Mouse (Mus musculus): ENCODE data around the gene Dennd2a. TPM values are rescaled to one million over a fixed set of nuclear protein-coding genes. Genes with fewer than 3 reads are reported as not detected.

Dennd2a gene
- not detected in 2 replicates for polyA plus RNA-seq (2012; ENCODE audit: insufficient read depth, insufficient read length, low replicate concordance, missing spikeins)

DNA sequence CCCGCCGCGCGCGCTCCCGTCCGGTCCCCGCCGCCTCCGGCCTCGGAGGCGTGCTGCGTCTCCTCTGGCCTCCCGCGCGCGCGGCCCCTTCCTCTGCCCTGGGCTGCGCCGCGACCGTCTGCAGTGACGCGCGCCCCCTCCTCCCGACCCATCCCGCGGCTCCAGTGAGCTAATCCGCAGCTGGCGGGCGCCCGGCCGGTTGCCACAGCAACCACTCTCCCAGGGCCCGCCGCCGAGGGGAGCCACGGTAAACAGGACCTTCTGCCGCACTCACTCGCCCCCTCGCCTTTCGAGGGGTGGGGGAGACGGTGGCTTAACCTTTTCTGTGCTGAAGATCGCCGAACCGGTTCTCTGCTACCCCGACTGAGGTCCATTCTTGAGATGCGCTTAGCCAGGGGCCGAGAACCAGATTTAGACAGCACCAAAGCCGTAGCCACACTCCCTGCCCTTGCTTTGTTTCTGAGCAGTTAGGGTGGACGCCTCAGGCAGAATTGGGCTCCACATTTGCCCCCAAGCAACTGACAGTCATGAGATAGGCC, at the start of gene Dennd2a:
Gene Dennd2a, minus strand, starts transcription at position 145 of the 539 bp plus-strand sequence.
- WGBS: under 1% methylated on average over 49 of the region's 50 CpGs
- Histone ChIP-seq H3K4me3 (ENCODE audit: insufficient read depth, low read depth, low read length) (peak within 1 kb of the TSS; percentile 85), H3K4me1 (ENCODE audit: control insufficient read depth, insufficient read depth, low read length) (peaks cover 24% of the 10 kb centered on the region), H3K27ac (ENCODE audit: insufficient read depth, low read depth, low read length) (peak within 1 kb of the TSS; percentile 78)
- TF ChIP-seq POLR2A (IDR thresholded peaks at IDR 0.05; ENCODE audit: insufficient read depth, low read depth, low read length) (peak; percentile 52; the same call in 1 of the 2 replicates), CTCF (IDR thresholded peaks at IDR 0.05; ENCODE audit: insufficient read depth, low read depth, low read length) (no peak)

GRCm38 (mm10) chr6:39607365-39607764, 49.7 kb upstream of the Dennd2a start:
- TF ChIP-seq POLR2A (IDR thresholded peaks at IDR 0.05; ENCODE audit: insufficient read depth, low read depth, low read length): no peak
- Histone ChIP-seq H3K4me3 (ENCODE audit: insufficient read depth, low read depth, low read length) (no peak overlapping the region), H3K4me1 (ENCODE audit: control insufficient read depth, insufficient read depth, low read length) (peaks cover 2% of the 10 kb centered on the region; the same call in 1 of the 2 replicates), H3K27ac (ENCODE audit: insufficient read depth, low read depth, low read length) (no peak overlapping the region)
- 78% methylated on average over 5 of the region's 5 CpGs for WGBS

GRCm38 (mm10) chr6:39606862-39607261, 49.2 kb upstream of the Dennd2a start:
- Histone ChIP-seq H3K27ac (ENCODE audit: insufficient read depth, low read depth, low read length) (no peak overlapping the region), H3K4me1 (ENCODE audit: control insufficient read depth, insufficient read depth, low read length) (peaks cover 2% of the 10 kb centered on the region; the same call in 1 of the 2 replicates), H3K4me3 (ENCODE audit: insufficient read depth, low read depth, low read length) (no peak overlapping the region)
- TF ChIP-seq POLR2A (IDR thresholded peaks at IDR 0.05; ENCODE audit: insufficient read depth, low read depth, low read length): no peak
- no peak for TF ChIP-seq CTCF (IDR thresholded peaks at IDR 0.05; ENCODE audit: insufficient read depth, low read depth, low read length)
- WGBS: 72% methylated on average over 3 of the region's 3 CpGs

- Histone ChIP-seq H3K4me3 (ENCODE audit: insufficient read depth, low read depth, low read length) (no peak overlapping the region), H3K27ac (ENCODE audit: insufficient read depth, low read depth, low read length) (no peak overlapping the region), H3K4me1 (ENCODE audit: control insufficient read depth, insufficient read depth, low read length) (peaks cover 2% of the 10 kb centered on the region; the same call in 1 of the 2 replicates)
- WGBS: 87% methylated on average over 6 of the region's 6 CpGs
- no peak for TF ChIP-seq CTCF (IDR thresholded peaks at IDR 0.05; ENCODE audit: insufficient read depth, low read depth, low read length)
- no peak for TF ChIP-seq POLR2A (IDR thresholded peaks at IDR 0.05; ENCODE audit: insufficient read depth, low read depth, low read length)
Measured at GRCm38 (mm10) chr6:39606056-39606455, 48.4 kb upstream of the Dennd2a start.

DNA sequence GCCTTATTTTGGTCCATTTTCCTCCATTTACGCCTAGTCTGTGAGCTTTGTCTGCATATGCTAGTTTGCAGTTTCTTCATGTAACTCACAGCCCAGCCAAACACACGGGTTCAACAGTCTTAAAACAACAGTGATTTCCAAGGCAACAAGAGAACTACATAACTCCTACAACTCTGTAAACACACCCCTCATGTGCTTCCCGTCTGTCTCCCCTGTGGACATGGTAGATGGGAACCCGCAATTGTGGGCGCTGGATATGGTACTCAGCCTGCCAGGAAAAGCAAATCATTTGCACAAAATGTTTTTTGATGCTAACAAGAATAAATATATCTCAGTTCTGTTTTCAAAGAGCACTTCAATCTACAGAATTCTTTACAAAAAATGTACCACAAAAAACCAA, 46.9 kb upstream of the Dennd2a start:
- WGBS: 70% methylated on average over 5 of the region's 5 CpGs
- peaks cover 2% of the 10 kb centered on the region; the same call in 1 of the 2 replicates for H3K4me1 ChIP-seq (ENCODE audit: control insufficient read depth, insufficient read depth, low read length)
- H3K4me3 ChIP-seq (ENCODE audit: insufficient read depth, low read depth, low read length): no peak overlapping the region
- TF ChIP-seq POLR2A (IDR thresholded peaks at IDR 0.05; ENCODE audit: insufficient read depth, low read depth, low read length) (no peak), CTCF (IDR thresholded peaks at IDR 0.05; ENCODE audit: insufficient read depth, low read depth, low read length) (no peak)
- no peak overlapping the region for H3K27ac ChIP-seq (ENCODE audit: insufficient read depth, low read depth, low read length)

GRCm38 (mm10) chr6:39601828-39602227, 44.2 kb upstream of the Dennd2a start:
- no peak for TF ChIP-seq CTCF (IDR thresholded peaks at IDR 0.05; ENCODE audit: insufficient read depth, low read depth, low read length)
- TF ChIP-seq POLR2A (IDR thresholded peaks at IDR 0.05; ENCODE audit: insufficient read depth, low read depth, low read length): no peak
- Histone ChIP-seq H3K4me1 (ENCODE audit: control insufficient read depth, insufficient read depth, low read length) (no peaks in the 10 kb centered on the region), H3K4me3 (ENCODE audit: insufficient read depth, low read depth, low read length) (no peak overlapping the region), H3K27ac (ENCODE audit: insufficient read depth, low read depth, low read length) (no peak overlapping the region)
- 91% methylated on average over 3 of the region's 3 CpGs for WGBS

- no peak overlapping the region for H3K27ac ChIP-seq (ENCODE audit: insufficient read depth, low read depth, low read length)
- H3K4me3 ChIP-seq (ENCODE audit: insufficient read depth, low read depth, low read length): no peak overlapping the region
- H3K4me1 ChIP-seq (ENCODE audit: control insufficient read depth, insufficient read depth, low read length): no peaks in the 10 kb centered on the region
- no peak for TF ChIP-seq CTCF (IDR thresholded peaks at IDR 0.05; ENCODE audit: insufficient read depth, low read depth, low read length)
- WGBS: 94% methylated on average over 3 of the region's 3 CpGs
Measured at GRCm38 (mm10) chr6:39600851-39601250, 43.2 kb upstream of the Dennd2a start.

GRCm38 (mm10) chr6:39592401-39593214, 34.9 kb upstream of the Dennd2a start, which contains the start of gene Ndufb2:
Ndufb2 (plus strand) TSS chr6:39592574.
- WGBS: under 1% methylated on average over 56 of the region's 56 CpGs
- H3K4me1 ChIP-seq (ENCODE audit: control insufficient read depth, insufficient read depth, low read length): peaks cover 3% of the 10 kb centered on the region
- TF ChIP-seq CTCF (IDR thresholded peaks at IDR 0.05; ENCODE audit: insufficient read depth, low read depth, low read length) (no peak), POLR2A (IDR thresholded peaks at IDR 0.05; ENCODE audit: insufficient read depth, low read depth, low read length) (peak; percentile 90)
- peak within 1 kb of the TSS; percentile 98 for H3K27ac ChIP-seq (ENCODE audit: insufficient read depth, low read depth, low read length)
- peak within 1 kb of the TSS; percentile 78 for H3K4me3 ChIP-seq (ENCODE audit: insufficient read depth, low read depth, low read length)

DNA sequence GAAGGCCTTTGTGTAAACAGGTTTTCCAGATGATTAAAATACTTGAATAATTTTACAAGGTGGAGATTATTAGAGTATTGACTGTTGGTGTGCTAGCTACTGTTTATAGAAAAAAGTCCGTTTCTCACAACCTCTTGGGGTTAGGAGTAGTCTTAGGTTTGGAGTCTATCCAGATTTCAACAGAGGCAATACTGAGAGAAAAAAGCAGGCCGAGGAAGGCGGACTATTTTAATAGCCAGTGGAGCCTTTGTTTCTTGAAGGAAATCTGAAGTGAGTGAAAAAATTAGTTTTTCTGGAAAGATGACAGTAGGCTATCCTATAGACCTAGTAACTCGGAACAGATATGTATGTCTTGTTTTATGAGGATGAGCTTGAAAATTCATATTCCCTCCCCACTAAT, 33.8 kb upstream of the Dennd2a start:
- WGBS: 86% methylated on average over 4 of the region's 4 CpGs
- TF ChIP-seq CTCF (IDR thresholded peaks at IDR 0.05; ENCODE audit: insufficient read depth, low read depth, low read length) (no peak), POLR2A (IDR thresholded peaks at IDR 0.05; ENCODE audit: insufficient read depth, low read depth, low read length) (no peak)
- no peak overlapping the region for H3K27ac ChIP-seq (ENCODE audit: insufficient read depth, low read depth, low read length)
- H3K4me1 ChIP-seq (ENCODE audit: control insufficient read depth, insufficient read depth, low read length): peaks cover 3% of the 10 kb centered on the region
- H3K4me3 ChIP-seq (ENCODE audit: insufficient read depth, low read depth, low read length): no peak overlapping the region
